Comparison of ENCODE assay signal across 8 mouse cellular contexts in genomic region chr4:107314479-107314805, GRCm38 (mm10). TPM values are rescaled to one million over a fixed set of nuclear protein-coding genes. Genes with fewer than 3 reads are reported as not detected.
DNase-seq lines count a peak whose midpoint lies in the region; ATAC-seq and TF ChIP-seq lines count a peak whose summit lies in the region.

No protein-coding gene starts in this region.

- intact Hi-C loops in left cerebral cortex, postnatal 25 days (cut with DNase I) = loop anchor here (1.0 kb wide), 1 partner anchor 61 kb away; the partner anchor contains the start of genes Hspb11 and Lrrc42

- no peak for TF ChIP-seq CTCF in layer of hippocampus, adult 2 months (conservative IDR thresholded peaks at IDR 0.05)

- no peak; the same call in 1 of the 2 replicates for ATAC-seq in hindbrain, embryonic 15.5 days (ENCODE audit: low FRiP score, low read depth)
- ATAC-seq in midbrain, embryonic 15.5 days (replicated peaks) = no peak

- H3K27ac ChIP-seq in layer of hippocampus, adult 2 months = peak overlapping the region; percentile 86
- H3K27ac ChIP-seq in embryonic facial prominence, embryonic 10.5 days (replicated peaks) = peak overlapping the region; percentile 81
- H3K27ac ChIP-seq in hindbrain, embryonic 15.5 days (replicated peaks) = peak overlapping the region; percentile 62
- peak overlapping the region; percentile 46; the same call in 1 of the 2 replicates for H3K27ac ChIP-seq in midbrain, embryonic 15.5 days

- peak overlapping the region; percentile 64 for H3K9ac ChIP-seq in hindbrain, embryonic 15.5 days
- H3K9ac ChIP-seq in midbrain, embryonic 15.5 days = peak overlapping the region; percentile 53

- H3K9me3 ChIP-seq in embryonic facial prominence, embryonic 10.5 days = no peaks in the 10 kb centered on the region
- no peaks in the 10 kb centered on the region for H3K9me3 ChIP-seq in hindbrain, embryonic 15.5 days
- H3K9me3 ChIP-seq in midbrain, embryonic 15.5 days = no peaks in the 10 kb centered on the region

- peak overlapping the region; percentile 71 for H3K4me2 ChIP-seq in hindbrain, embryonic 15.5 days
- peak overlapping the region; percentile 59 for H3K4me2 ChIP-seq in midbrain, embryonic 15.5 days

- peaks cover 19% of the 10 kb centered on the region for H3K4me1 ChIP-seq in embryonic facial prominence, embryonic 10.5 days
- H3K4me1 ChIP-seq in hindbrain, embryonic 15.5 days (replicated peaks) = peaks cover 16% of the 10 kb centered on the region
- peaks cover 12% of the 10 kb centered on the region for H3K4me1 ChIP-seq in midbrain, embryonic 15.5 days

- no peak for DNase-seq in layer of hippocampus, adult 2 months (ENCODE audit: low spot score in 2 of 2)
- no peak for DNase-seq in layer of hippocampus, postnatal 14 days (ENCODE audit: low spot score in 2 of 2)
- no peak for DNase-seq in embryonic facial prominence, embryonic 10.5 days (ENCODE audit: low spot score)
- DNase-seq in urinary bladder, postnatal 36 days (ENCODE audit: low spot score in 2 of 2) = no peak
- DNase-seq in left cerebral cortex, postnatal 25 days (ENCODE audit: low spot score in 2 of 2) = no peak
- DNase-seq in gastrocnemius, postnatal 10 days = no peak

- 11% methylated on average over 7 of the region's 7 CpGs for WGBS in embryonic facial prominence, embryonic 10.5 days
- 5% methylated on average over 7 of the region's 7 CpGs for WGBS in hindbrain, embryonic 15.5 days
- WGBS in midbrain, embryonic 15.5 days = 9% methylated on average over 7 of the region's 7 CpGs

- H3K36me3 ChIP-seq in embryonic facial prominence, embryonic 10.5 days (replicated peaks) = peaks cover 18% of the 10 kb centered on the region
- peaks cover 7% of the 10 kb centered on the region for H3K36me3 ChIP-seq in hindbrain, embryonic 15.5 days
- peaks cover 14% of the 10 kb centered on the region; the same call in 1 of the 2 replicates for H3K36me3 ChIP-seq in midbrain, embryonic 15.5 days (replicated peaks)

- H3K4me3 ChIP-seq in layer of hippocampus, adult 2 months = peak overlapping the region; percentile 80
- peak overlapping the region; percentile 76 for H3K4me3 ChIP-seq in embryonic facial prominence, embryonic 10.5 days
- peak overlapping the region; percentile 69 for H3K4me3 ChIP-seq in hindbrain, embryonic 15.5 days
- H3K4me3 ChIP-seq in midbrain, embryonic 15.5 days = peak overlapping the region; percentile 63

- H3K27me3 ChIP-seq in embryonic facial prominence, embryonic 10.5 days (replicated peaks; ENCODE audit: low read depth, poor library complexity, severe bottlenecking) = no peaks in the 10 kb centered on the region
- no peaks in the 10 kb centered on the region for H3K27me3 ChIP-seq in hindbrain, embryonic 15.5 days
- no peaks in the 10 kb centered on the region for H3K27me3 ChIP-seq in midbrain, embryonic 15.5 days (replicated peaks)

RNA-seq across cellular contexts. Expression of gene Yipf1, which starts 0.3 kb away (rescaled TPM):
- 10 to 100 TPM; 49.4 to 51.2 TPM for total RNA-seq in layer of hippocampus, adult 2 months (2021)
- total RNA-seq in layer of hippocampus, postnatal 14 days (2021) = 10 to 100 TPM; 49.9 to 53.6 TPM
- 39.5 and 40.6 TPM in 2 replicates for polyA plus RNA-seq in embryonic facial prominence, embryonic 10.5 days (2016; fragmentation: Nextera tagmentation; extraction: Ambion mirVana)
- 57.0 and 61.4 TPM in 2 replicates for polyA plus RNA-seq in hindbrain, embryonic 15.5 days (2015; fragmentation: Nextera tagmentation; extraction: Ambion mirVana)
- 51.7 and 56.2 TPM in 2 replicates for polyA plus RNA-seq in midbrain, embryonic 15.5 days (2015; fragmentation: Nextera tagmentation; extraction: Ambion mirVana)
- total RNA-seq in left cerebral cortex, postnatal 25 days (2021) = 10 to 100 TPM; 41.3 to 44.9 TPM
- total RNA-seq in gastrocnemius, postnatal 10 days (2021) = 10 to 100 TPM; 14.8 to 17.8 TPM

RNA-seq across cellular contexts. Expression of gene Dio1, which starts 7.5 kb away (rescaled TPM):
- total RNA-seq in layer of hippocampus, adult 2 months (2021) = not detected
- not detected for total RNA-seq in layer of hippocampus, postnatal 14 days (2021)
- not detected in 2 replicates for polyA plus RNA-seq in embryonic facial prominence, embryonic 10.5 days (2016; fragmentation: Nextera tagmentation; extraction: Ambion mirVana)
- polyA plus RNA-seq in hindbrain, embryonic 15.5 days (2015; fragmentation: Nextera tagmentation; extraction: Ambion mirVana) = not detected in 2 replicates
- not detected in 2 replicates for polyA plus RNA-seq in midbrain, embryonic 15.5 days (2015; fragmentation: Nextera tagmentation; extraction: Ambion mirVana)
- not detected for total RNA-seq in left cerebral cortex, postnatal 25 days (2021)
- under 1 TPM in 1 of 2 experiments, not detected in 1; 0.33 TPM for total RNA-seq in gastrocnemius, postnatal 10 days (2021)

RNA-seq across cellular contexts. Expression of gene Ndc1, which starts 53.1 kb away (rescaled TPM):
- total RNA-seq in layer of hippocampus, adult 2 months (2021) = 10 to 100 TPM; 11.7 to 11.8 TPM
- 10 to 100 TPM; 15.2 to 15.4 TPM for total RNA-seq in layer of hippocampus, postnatal 14 days (2021)
- polyA plus RNA-seq in embryonic facial prominence, embryonic 10.5 days (2016; fragmentation: Nextera tagmentation; extraction: Ambion mirVana) = 51.5 and 56.1 TPM in 2 replicates
- 17.6 and 19.9 TPM in 2 replicates for polyA plus RNA-seq in hindbrain, embryonic 15.5 days (2015; fragmentation: Nextera tagmentation; extraction: Ambion mirVana)
- 18.4 and 20.0 TPM in 2 replicates for polyA plus RNA-seq in midbrain, embryonic 15.5 days (2015; fragmentation: Nextera tagmentation; extraction: Ambion mirVana)
- total RNA-seq in left cerebral cortex, postnatal 25 days (2021) = 10 to 100 TPM; 12.1 to 12.2 TPM
- 1 to 10 TPM; 8.0 to 8.4 TPM for total RNA-seq in gastrocnemius, postnatal 10 days (2021)
